Mouse (Mus musculus) megakaryocyte, embryonic 14.5 days (primary cell): ENCODE data around the gene Rph3al. TPM values are rescaled to one million over a fixed set of nuclear protein-coding genes. Genes with fewer than 3 reads are reported as not detected.
A peak's percentile ranks its signal among the peaks of the same experiment; 100 is the strongest.

Experiments
- H3K27me3 ChIP-seq: replicated peaks from 2 replicates; pipeline ENCODE3; 2012; ENCODE audit warnings: inconsistent platforms
- H3K36me3 ChIP-seq: replicated peaks from 2 replicates; pipeline ENCODE3; 2012; ENCODE audit warnings: low read length, inconsistent platforms, mixed read lengths
- H3K4me1 ChIP-seq: 2 replicates; pipeline ENCODE4 v1.6.1; 2012; ENCODE audit warnings: inconsistent platforms
- H3K4me3 ChIP-seq: replicated peaks from 2 replicates; pipeline ENCODE3; 2012; ENCODE audit warnings: moderate library complexity, mild to moderate bottlenecking, inconsistent platforms
- H3K9me3 ChIP-seq: 2 replicates; pipeline ENCODE4 v1.6.1; 2012; ENCODE audit warnings: inconsistent platforms
- FLI1 ChIP-seq: IDR thresholded peaks from 2 replicates; pipeline ENCODE4 v1.6.1; 2012; ENCODE audit warnings: low read length, inconsistent platforms, mixed read lengths
- GATA1 ChIP-seq: IDR thresholded peaks from 3 replicates; pipeline ENCODE4 v1.6.1; 2012; ENCODE audit warnings: mixed read lengths, low read length, inconsistent platforms, borderline replicate concordance
- polyA plus RNA-seq: library from polyadenylated mRNA; stranded (reverse); fragments of >175 nt; gene quantifications from 2 replicates; pipeline ENCODE4 v1.2.3, GENCODE M21; 2012; ENCODE audit warnings: low replicate concordance; ENCODE audit not compliant: insufficient read depth

The Rph3al gene
- polyA plus RNA-seq, 1 experiment: 0.25 TPM

- Histone ChIP-seq H3K4me3 (no peak overlapping the region), H3K9me3 (no peaks in the 10 kb centered on the region), H3K4me1 (peaks cover 19% of the 10 kb centered on the region), H3K27me3 (peaks cover 92% of the 10 kb centered on the region), H3K36me3 (no peaks in the 10 kb centered on the region)
- TF ChIP-seq GATA1 (no peak), FLI1 (no peak)
Measured at GRCm38 (mm10) chr11:75894791-75895420, 43.3 kb downstream of the Rph3al start.

- Histone ChIP-seq H3K27me3 (peaks cover 90% of the 10 kb centered on the region), H3K4me1 (peaks cover 29% of the 10 kb centered on the region), H3K4me3 (no peak overlapping the region), H3K36me3 (no peaks in the 10 kb centered on the region), H3K9me3 (no peaks in the 10 kb centered on the region)
- TF ChIP-seq GATA1: no peak
- no peak for TF ChIP-seq FLI1
Measured at GRCm38 (mm10) chr11:75893956-75894355, 44.3 kb downstream of the Rph3al start.

- Histone ChIP-seq H3K9me3 (no peaks in the 10 kb centered on the region), H3K36me3 (no peaks in the 10 kb centered on the region), H3K27me3 (peaks cover 84% of the 10 kb centered on the region), H3K4me3 (no peak overlapping the region), H3K4me1 (peaks cover 21% of the 10 kb centered on the region)
- TF ChIP-seq GATA1 (no peak), FLI1 (no peak)
Measured at GRCm38 (mm10) chr11:75887349-75887748, 50.9 kb downstream of the Rph3al start.

GRCm38 (mm10) chr11:75881234-75881633 lies 57.0 kb downstream of the Rph3al start:
- Histone ChIP-seq H3K9me3 (no peaks in the 10 kb centered on the region), H3K4me3 (no peak overlapping the region), H3K27me3 (peaks cover 74% of the 10 kb centered on the region), H3K4me1 (peaks cover 40% of the 10 kb centered on the region), H3K36me3 (no peaks in the 10 kb centered on the region)
- TF ChIP-seq FLI1: no peak
- no peak for TF ChIP-seq GATA1

GRCm38 (mm10) chr11:75880064-75880463 lies 58.2 kb downstream of the Rph3al start:
- H3K27me3 ChIP-seq: peaks cover 68% of the 10 kb centered on the region
- H3K4me3 ChIP-seq: no peak overlapping the region
- TF ChIP-seq GATA1: no peak
- TF ChIP-seq FLI1: no peak
- peaks cover 50% of the 10 kb centered on the region for H3K4me1 ChIP-seq
- H3K9me3 ChIP-seq: no peaks in the 10 kb centered on the region
- H3K36me3 ChIP-seq: no peaks in the 10 kb centered on the region

- H3K4me1 ChIP-seq: peaks cover 50% of the 10 kb centered on the region
- H3K27me3 ChIP-seq: peaks cover 62% of the 10 kb centered on the region
- H3K36me3 ChIP-seq: no peaks in the 10 kb centered on the region
- H3K9me3 ChIP-seq: no peaks in the 10 kb centered on the region
- no peak overlapping the region for H3K4me3 ChIP-seq
- TF ChIP-seq FLI1 (no peak), GATA1 (no peak)
Measured at GRCm38 (mm10) chr11:75878460-75878859, 59.8 kb downstream of the Rph3al start.

GRCm38 (mm10) chr11:75876043-75876780 lies 62.0 kb downstream of the Rph3al start:
- Histone ChIP-seq H3K9me3 (no peaks in the 10 kb centered on the region), H3K4me3 (peak overlapping the region; percentile 80), H3K4me1 (peaks cover 46% of the 10 kb centered on the region), H3K27me3 (peaks cover 66% of the 10 kb centered on the region), H3K36me3 (no peaks in the 10 kb centered on the region)
- TF ChIP-seq GATA1 (no peak), FLI1 (no peak)

GRCm38 (mm10) chr11:75871688-75872087 lies 66.5 kb downstream of the Rph3al start:
- TF ChIP-seq GATA1 (no peak), FLI1 (no peak)
- Histone ChIP-seq H3K4me3 (no peak overlapping the region), H3K36me3 (no peaks in the 10 kb centered on the region), H3K9me3 (no peaks in the 10 kb centered on the region), H3K4me1 (peaks cover 39% of the 10 kb centered on the region), H3K27me3 (peaks cover 73% of the 10 kb centered on the region)

GRCm38 (mm10) chr11:75870947-75871346 lies 67.3 kb downstream of the Rph3al start:
- H3K4me1 ChIP-seq: peaks cover 35% of the 10 kb centered on the region
- H3K27me3 ChIP-seq: peaks cover 77% of the 10 kb centered on the region
- no peak for TF ChIP-seq GATA1
- no peak for TF ChIP-seq FLI1
- no peaks in the 10 kb centered on the region for H3K9me3 ChIP-seq
- no peak overlapping the region for H3K4me3 ChIP-seq
- H3K36me3 ChIP-seq: no peaks in the 10 kb centered on the region

- H3K27me3 ChIP-seq: peaks cover 83% of the 10 kb centered on the region
- no peaks in the 10 kb centered on the region for H3K36me3 ChIP-seq
- H3K4me3 ChIP-seq: no peak overlapping the region
- peaks cover 35% of the 10 kb centered on the region for H3K4me1 ChIP-seq
- no peak for TF ChIP-seq GATA1
- no peak for TF ChIP-seq FLI1
- H3K9me3 ChIP-seq: no peaks in the 10 kb centered on the region
Measured at GRCm38 (mm10) chr11:75870386-75870785, 67.8 kb downstream of the Rph3al start.
